Mouse (Mus musculus): ENCODE data around the gene Sox8.

Gene Sox8

GRCm38 (mm10) chr17:25555666-25556629 lies 14.5 kb downstream of the Sox8 start:
- in situ Hi-C loops (cut with MboI, MseI): no loop called here

- in situ Hi-C loops (cut with MboI, MseI): no loop called here
These were observed 15.3 kb downstream of the Sox8 start for GRCm38 (mm10) chr17:25555159-25555558.

- in situ Hi-C loops (cut with MboI, MseI): no loop called here
These were observed 19.2 kb downstream of the Sox8 start for GRCm38 (mm10) chr17:25551313-25551712.

GRCm38 (mm10) chr17:25550020-25550419 lies 20.5 kb downstream of the Sox8 start:
- in situ Hi-C loops (cut with MboI, MseI): no loop called here

- in situ Hi-C loops (cut with MboI, MseI): no loop called here
These were observed 23.5 kb downstream of the Sox8 start for GRCm38 (mm10) chr17:25547026-25547425.

- in situ Hi-C loops (cut with MboI, MseI): no loop called here
These were observed 28.7 kb downstream of the Sox8 start for GRCm38 (mm10) chr17:25541768-25542167.

- in situ Hi-C loops (cut with MboI, MseI): no loop called here
These were observed 29.8 kb downstream of the Sox8 start for GRCm38 (mm10) chr17:25540731-25541130.

GRCm38 (mm10) chr17:25538945-25539875 lies 31.3 kb downstream of the Sox8 start:
- in situ Hi-C loops (cut with MboI, MseI): no loop called here

GRCm38 (mm10) chr17:25530357-25531022 lies 40.0 kb downstream of the Sox8 start:
- in situ Hi-C loops (cut with MboI, MseI): loop anchor here (5.0 kb wide), 1 partner anchor 1727 kb away; no protein-coding TSS in a partner anchor

GRCm38 (mm10) chr17:25522080-25522479 lies 48.4 kb downstream of the Sox8 start:
- in situ Hi-C loops (cut with MboI, MseI): no loop called here

- in situ Hi-C loops (cut with MboI, MseI): no loop called here
These were observed 50.0 kb downstream of the Sox8 start for GRCm38 (mm10) chr17:25520492-25520891.

- in situ Hi-C loops (cut with MboI, MseI): loop anchor here (10.0 kb wide), 1 partner anchor 445 kb away; no protein-coding TSS in a partner anchor
These were observed 51.0 kb downstream of the Sox8 start for GRCm38 (mm10) chr17:25519511-25519910.

GRCm38 (mm10) chr17:25518144-25518543 lies 52.3 kb downstream of the Sox8 start:
- in situ Hi-C loops (cut with MboI, MseI): loop anchor here (10.0 kb wide), 1 partner anchor 443 kb away; no protein-coding TSS in a partner anchor

GRCm38 (mm10) chr17:25516315-25516714 lies 54.2 kb downstream of the Sox8 start:
- in situ Hi-C loops (cut with MboI, MseI): loop anchor here (10.0 kb wide), 1 partner anchor 442 kb away; no protein-coding TSS in a partner anchor

Measured in T-helper 1 cell (primary cell).